Mouse (Mus musculus) stomach, postnatal 0 days (tissue): ENCODE results near the gene Wdfy1.

Source experiments
- CTCF ChIP-seq: IDR thresholded peaks from 2 replicates; pipeline ENCODE4 v1.5.1; 2016; ENCODE audit warnings: antibody characterized with exemption, low read depth, mild to moderate bottlenecking, moderate library complexity
- EP300 ChIP-seq: optimal IDR thresholded peaks from 2 replicates; pipeline ENCODE3; 2016; ENCODE audit warnings: antibody characterized with exemption

DNA sequence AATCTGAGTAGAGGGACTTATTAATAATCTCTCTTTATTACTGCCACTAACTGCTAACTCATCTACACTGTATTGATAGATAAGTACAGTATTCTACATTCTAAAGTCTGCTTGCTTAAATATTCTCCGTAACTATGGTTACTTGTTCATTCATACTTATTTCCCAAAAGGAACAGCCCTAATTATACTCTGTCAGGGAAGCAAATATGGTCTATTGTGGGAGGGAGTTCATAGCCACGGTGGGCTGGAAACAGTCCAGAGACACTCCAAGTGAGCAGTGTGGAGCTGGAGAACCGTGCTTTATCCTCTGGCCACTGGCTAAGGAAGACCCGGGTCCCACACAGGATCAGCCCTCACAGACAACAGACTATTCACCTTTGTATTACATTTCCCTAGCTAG lies 65.3 kb downstream of the Wdfy1 start:
- TF ChIP-seq CTCF (no peak), EP300 (no peak)
